Mouse (Mus musculus) thymus, postnatal 10 days (tissue): ENCODE measurements around the gene Ccdc180.

Experiments
- DNase-seq, 2 experiments: peaks; one replicate each; pipeline ENCODE4 v3.0.0; 2021; ENCODE audit warnings: low spot score in 2 of 2

Gene Ccdc180

DNA sequence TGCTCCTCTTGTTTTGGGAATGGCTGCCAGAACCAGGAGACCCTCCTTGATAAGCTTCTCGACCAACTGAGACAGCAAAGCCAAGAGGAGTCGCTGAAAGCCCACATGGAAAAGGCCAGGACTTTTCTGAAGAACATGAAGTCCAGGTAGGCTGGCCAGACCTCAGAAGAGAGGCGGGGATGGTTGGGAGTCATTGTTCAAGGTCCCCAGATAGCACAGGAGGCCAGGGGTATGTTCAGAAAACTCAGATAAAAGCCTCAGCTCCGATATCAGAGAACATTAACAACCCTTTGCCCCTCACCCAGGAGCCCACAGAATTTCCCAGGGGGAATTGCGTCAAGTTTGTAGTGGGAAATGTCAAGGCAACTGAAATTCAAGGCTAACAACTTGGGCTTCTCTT, 21.2 kb downstream of the Ccdc180 start:
- no peak for DNase-seq

DNA sequence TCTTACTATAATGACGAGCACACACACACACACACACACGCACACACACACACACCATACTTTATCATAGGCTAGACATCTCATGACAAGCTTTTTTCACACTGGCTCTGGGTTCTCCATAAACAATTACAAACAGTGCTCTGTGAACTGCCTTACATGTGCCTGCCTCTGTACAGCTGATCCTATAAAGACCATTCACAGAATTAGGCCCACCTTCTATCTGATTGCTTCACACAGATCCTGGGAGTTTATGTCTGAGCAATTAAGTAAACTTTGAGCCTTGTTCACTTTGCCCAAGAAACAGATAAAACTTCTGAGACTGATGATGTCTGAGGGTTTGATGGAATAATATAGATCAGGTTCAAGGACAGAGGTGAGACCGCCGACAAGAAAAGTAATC, 21.8 kb downstream of the Ccdc180 start:
- no peak for DNase-seq

DNA sequence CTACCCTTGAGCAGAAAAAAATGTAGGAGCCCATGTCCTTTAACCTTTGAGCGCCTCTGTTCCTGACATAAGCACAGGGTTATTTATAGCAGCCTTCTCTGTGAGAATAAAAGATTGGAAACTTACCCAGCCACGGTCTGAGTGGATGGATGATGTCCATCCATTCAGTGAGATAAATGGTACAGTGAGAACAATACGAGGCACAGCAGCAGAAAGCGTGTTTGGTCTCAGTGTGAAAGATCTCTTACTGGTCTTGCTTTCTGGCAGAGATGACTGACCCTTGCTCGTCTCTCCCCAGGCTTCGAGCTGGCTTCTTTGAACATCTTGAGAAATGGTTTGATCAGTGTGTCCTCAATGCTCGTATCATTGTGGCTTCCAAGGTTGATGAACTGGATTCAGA, 27.0 kb downstream of the Ccdc180 start:
- DNase-seq, result no peak

DNA sequence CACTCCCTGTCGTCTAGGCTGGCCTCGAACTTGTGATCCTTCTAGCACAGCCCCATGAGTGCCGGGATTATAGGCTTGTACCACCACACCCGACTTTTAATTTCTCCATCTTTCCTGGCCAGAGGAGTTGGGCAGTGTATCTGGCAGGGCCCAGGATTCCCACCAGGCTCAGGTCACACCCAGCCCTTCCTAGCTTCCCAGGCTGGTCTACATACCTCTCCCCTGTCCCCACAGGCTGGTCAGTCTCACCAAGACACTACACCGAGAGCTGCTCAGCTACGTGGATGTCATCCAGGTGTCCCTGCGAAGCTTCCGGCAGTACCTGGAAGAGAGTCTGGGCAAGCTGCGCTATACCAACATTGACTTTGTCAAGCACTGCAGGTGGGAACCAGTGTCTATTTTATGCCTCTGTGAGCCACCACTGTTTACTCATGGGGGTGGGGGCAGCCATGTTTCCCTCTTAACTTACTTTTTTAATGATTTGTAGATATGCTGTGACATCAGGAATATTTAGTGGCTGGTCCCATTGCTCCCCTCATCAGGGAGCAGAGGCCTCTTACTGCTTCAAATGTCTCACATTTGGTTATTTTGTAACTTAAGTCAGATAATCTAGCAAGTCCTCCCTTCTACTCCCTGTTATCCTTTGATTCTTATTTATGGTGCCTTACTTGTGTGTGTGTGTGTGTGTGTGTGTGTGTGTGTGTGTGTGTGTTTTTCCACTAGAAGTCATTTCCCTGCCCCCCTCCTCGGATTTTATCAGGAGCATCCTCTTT, 31.7 kb downstream of the Ccdc180 start:
- no peak for DNase-seq

DNA sequence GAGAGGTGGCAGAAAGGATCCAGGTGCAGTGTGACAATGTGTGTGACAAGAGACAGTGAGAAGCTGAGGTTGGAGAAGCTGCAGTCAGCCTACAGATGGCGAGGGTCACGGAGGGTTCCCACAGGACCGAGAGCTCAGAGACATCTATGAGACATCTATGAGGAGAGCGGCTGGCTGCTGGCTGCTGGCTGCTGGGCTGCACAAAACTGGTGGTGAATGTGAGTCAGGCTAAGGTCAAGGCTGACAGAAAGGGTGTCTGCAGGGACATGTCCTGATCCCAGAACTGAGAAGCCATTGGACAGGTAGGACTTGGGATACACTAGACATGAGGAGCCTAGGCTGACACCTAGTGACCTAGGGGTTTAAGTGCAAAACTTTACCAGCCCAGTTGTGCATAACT, 33.9 kb downstream of the Ccdc180 start:
- no peak for DNase-seq

DNA sequence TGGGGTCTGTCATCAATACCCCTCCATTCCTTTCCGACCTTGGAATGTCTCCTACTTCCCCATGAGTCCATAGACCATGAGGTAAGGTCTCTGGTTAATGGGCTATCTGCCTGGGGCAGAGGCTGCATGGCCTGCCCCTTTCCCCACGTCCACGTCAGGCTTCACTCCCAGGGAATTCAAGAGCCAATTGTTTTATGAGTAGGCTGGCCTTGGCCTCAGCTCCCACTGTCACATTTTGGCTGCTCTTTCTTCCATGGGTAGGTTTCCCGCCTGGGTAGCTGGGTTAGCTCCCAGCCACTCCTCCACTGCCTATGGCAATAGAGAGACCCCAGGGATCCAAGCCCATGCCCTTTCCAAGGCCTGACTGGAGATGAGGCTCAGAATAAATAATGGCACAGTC, 38.5 kb downstream of the Ccdc180 start:
- DNase-seq, result no peak

DNA sequence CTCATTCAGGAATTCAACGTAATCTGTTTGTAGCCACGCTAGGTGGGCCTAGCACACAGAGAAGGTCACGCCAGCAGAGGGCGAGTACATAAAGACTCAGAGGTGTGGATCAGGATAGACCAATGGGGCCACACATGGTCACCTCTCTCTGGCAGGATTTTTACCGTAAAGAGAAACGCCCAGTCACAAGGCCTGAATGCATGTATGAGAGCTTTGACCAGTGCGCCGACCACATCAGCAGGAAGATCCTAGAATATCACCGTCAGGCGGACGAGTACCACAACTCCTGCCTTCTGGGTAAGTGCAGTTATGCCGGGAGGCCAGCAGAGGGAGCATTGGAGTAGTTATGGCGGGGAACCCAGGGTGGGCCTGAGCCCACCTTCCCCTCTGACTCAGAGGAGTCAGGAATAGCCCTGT, 51.5 kb downstream of the Ccdc180 start:
- DNase-seq, result peak in 1 of 2 experiments; percentile 65

DNA sequence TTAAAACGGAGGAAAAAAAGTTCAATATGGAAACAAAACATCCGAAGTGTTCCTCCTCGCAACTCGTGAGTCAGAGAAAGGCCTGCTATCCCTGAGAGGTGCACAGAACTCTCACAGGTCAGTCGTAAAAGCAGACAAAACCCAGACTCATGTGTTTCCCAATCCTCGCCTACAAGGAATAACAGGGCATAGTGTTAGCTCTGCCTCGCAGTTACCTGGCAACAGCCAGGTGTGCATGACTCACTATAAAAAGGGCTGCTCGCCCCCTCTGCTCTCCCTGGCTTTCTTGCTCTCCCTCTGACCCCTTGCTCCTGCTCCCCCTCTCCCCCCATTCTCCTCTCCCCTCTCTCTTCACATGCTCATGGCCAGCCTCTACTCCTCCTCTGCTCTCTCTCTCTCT, 57.6 kb downstream of the Ccdc180 start:
- no peak for DNase-seq

DNA sequence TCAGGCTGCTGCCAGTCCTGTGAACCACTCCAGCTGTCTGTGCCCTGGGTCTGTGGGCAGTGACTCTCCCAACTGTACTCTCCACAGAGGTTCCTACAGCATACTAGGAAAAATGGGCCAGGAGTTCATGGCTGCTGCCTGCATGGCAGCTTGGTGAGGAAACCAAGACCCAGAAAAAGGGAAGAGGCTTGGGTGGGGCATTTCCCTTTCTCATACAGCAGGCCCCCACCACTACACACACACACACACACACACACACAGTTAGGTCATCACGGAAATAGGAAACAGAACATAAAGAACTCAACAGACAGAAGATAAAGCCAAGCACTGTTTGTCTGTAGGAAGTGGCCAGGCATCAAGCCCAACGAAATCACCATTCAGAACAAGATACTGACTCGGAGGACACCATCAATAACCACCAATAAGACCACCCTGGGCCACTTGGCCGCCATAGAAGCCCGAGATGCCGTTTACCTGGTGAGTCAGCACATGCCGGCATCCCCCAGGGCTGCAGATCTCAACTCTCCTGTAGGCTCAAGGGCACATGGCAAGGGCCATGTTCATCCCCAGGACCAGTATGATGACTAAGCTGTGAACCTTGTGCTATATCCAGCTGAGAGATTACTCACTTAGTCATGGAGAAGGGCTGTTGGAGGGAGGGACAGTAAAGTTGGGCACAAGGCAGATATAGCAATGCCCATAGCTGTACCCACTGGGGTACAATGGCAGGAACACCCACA, 59.2 kb downstream of the Ccdc180 start:
- no peak for DNase-seq

DNA sequence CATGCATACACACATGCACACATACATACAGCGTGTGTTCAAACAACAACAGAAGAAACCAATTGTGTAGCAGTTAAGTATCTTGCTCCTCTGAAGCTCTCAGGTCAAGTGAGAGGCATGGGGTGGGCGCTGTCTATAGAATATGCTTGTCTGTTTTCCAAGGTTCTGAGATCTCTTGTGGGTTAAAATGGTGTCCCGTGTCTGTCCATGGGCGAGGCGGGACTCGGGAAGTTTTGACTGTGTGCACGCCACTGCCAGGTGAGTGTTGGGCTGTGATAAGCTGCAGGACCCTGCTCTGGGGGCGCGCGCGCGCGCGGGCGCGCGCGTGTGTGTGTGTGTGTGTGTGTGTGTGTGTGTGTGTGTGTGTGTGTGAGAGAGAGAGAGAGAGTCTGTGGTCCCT, 61.7 kb downstream of the Ccdc180 start:
- no peak for DNase-seq

DNA sequence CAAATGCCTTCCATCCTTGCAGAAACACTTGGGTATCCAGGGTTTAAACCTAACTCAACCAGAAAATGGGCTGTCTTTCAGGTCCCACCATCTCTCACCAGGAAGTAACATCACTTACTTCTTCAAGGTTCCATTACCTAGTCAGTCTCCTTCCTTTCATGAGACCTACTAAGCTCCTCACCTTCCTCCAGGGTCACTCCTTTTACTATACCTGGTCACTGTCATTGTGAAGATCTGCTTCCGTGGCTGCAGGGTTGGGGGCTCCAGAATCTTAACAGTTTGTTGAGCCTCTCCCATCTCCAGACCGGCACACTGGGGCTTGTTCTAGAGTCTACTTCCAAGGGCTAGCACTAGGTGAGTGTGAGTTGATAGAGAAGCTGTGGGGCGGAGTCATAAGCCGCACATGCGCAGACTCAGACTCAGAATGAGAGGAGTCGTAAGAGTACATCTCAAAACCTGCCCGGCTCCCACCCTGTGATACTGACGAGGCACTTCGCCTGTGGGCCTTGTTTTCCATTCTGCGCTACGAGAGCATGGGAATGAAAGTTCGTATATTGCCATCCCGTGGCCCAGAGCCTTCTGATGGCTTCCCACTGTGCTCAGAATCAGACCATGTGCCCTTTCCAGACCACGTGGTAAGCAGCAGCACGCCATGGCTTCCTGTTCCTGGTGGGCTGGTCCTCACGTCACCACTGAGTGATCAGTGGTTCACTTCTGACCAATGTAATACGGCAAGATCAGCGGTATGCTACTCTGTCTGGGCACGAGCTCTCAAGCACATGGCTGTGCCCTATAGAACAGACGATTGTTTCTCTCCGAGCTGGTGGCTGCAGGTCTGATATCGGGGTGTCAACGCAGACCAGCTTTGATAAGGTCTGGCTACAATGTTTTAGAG, 63.2 kb downstream of the Ccdc180 start:
- no peak for DNase-seq

DNA sequence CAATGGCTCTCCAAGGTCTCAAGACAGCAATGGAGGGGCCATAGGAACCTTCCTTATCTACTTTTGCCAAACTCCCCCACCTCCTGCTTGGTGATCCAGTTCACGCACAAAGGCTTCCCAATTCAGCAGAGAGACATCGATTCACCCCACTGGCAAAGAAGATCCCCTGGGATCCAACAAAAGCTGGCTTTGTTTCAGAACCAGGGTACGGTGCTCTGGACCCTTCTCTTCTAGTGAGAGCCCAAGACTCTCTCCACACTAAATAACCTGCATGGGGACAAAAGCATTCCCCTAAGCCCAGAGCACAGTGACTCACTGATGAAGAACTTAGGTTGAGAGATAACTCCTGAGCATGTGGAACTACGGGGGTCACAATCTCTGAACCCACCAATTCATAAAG, 65.1 kb downstream of the Ccdc180 start:
- DNase-seq, result no peak

DNA sequence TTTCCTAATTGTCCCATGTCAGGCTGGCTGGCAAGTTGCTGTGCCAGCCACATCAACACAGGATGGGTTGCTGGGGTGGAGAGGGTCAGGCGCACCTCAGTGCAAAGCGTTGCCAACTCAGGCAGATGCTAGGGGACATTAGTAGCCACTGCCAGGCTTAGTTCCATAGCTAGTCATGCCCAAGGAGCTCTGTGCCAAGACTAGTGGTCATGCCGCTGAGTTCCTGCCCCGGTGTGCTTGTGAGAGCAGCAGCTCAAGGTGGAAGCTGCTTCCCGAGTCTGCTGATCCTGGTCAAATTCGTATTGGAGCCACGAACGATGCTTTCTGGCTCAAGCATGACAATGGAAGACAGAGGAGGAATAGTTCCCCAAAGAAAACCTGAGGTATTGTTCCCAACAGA, 66.0 kb downstream of the Ccdc180 start:
- DNase-seq, result no peak

DNA sequence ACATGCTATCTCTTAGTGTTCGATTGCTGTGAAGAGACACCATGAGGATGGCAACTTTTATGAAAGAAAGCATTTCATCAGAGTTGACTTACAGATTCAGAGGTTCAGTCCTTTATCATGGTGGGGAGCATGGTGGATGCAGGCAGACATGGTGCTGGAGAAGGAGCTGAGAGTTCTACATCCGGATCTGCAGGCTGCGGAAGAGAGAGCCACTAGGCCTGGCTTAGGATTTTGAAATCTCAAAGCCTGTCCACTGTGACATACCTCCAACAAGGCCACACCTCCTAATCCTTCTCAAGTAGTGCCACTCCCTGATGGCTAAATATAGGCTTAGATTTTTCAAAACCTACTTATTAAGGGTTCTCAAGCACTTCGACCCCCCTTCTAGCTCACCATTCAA, 66.6 kb downstream of the Ccdc180 start:
- no peak for DNase-seq

DNA sequence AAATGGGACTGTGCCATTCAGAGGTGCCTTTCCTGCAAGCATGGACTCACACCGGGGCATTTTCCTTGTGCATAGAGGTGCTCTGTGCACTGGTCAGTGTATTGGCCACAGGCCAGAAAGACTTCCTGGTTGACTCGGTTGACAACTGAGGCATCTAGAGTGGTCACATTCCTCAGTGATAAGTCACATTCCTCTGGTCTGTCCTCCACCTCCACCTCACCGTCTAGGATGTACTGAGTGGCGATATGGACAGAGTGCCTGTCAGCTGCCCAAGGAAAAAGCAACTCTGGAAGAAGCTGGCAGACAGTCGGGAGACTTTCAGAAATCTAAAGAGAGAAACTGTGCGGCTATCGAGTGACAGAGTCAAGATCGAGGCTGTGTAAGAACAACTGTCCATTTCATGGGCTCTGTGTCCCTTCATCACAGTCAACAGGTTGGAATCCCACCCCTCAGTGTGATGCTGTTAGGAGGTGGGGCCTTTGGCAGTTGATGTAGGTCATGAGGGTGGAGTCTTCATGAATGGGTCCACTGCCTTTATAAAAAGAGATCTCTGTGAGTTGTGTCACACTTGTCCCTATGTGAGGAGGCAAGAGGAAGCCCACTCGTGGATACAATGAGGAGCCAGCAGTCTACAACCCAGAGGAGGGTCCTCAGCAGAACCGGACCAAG, 74.8 kb downstream of the Ccdc180 start, which contains the start of gene Tdrd7:
Gene Tdrd7 (plus strand): TSS at position 564 of the 669 bp plus-strand sequence.
- DNase-seq, result no peak

DNA sequence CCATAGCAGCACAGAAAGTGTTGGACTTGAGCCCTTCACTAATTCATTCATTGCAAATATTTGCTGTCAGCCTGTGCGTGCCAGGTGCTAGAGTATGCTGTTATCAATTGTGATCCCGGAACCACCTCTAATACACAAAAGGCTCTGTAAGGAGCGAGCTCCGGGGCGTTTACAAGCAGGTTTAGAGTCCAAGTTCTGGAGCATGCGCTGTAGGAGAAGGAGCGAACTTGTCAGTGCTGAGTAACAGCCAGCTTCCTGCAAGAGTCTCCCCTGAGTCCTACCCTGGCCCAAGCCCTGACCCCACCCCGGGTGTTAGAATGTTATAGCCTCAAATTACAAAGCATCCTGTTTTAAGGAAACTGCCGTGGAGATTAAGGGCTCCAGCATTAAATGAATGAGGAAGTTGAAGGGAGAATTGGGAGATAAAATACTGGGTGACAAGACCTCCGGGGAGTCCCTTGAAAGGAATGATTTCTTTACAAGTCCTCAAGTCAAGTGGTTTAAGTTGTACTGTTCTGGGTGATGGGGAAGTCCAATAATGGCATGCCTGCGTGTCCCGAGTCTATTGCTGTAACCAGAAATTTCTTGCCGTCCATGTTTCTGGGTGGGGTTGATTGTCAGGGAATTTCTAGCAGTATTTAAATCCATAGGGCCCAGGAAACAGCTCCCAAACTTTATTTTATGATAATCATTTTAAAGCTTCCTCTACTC, 75.8 kb downstream of the Ccdc180 start:
- no peak for DNase-seq

DNA sequence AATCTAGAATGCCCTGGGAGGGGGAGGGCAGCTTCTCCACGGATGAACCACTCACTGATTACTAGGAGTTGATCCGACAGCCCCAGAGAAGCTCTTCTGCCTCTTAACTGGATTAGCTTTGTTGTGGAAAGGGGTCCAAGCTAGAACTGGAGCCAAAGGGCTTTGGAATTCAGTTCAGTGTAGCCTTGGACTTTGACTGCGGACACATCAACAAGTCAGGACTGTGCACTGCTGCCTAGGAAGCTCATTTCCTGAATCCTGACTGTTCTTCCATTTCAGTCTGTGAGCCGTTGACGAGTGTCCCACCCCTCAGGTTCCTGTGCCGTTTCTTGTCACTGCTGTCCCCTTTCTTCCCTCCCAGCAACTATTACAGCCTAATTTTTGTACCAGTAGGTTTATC, 76.6 kb downstream of the Ccdc180 start:
- no peak for DNase-seq

DNA sequence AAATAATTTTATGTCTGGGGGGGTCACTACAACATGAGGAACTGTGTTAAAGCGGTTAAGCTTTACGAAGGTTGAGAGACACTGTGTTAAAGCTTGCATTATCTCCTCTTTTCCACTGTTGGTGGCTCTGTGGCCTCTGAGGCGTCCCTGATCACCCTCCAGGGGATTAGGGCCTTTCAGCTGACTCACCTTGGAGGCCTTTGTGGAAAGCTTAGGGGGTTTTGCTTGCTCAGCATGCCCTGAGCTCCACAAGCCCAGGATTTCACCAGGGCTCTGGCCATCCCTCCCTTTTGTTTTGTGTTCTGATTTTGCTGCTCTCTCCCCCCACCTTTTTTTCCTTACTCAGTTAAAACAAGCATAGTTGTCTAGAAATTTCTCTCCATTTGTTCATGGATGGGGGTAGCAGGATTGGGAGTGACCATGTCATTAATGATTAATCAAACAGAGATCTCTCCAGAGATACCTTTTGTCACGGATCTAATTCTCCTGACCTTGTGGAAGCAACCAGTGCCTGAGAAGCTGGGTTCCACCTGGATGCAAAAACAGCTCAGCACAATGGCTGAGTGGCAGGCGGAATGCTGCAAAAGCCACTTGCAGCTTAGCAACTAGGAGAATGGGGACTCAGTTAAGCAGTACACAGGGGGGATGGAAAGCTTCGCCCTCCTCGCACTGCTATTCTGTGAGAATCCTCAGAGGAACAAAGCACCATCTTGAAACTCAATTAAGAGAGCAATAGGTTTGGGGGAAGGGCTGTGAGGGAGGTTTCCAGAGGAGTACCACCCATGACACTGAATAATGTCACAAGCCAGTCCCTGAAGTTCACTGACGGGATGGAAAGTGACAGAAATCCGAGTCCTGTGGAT, 77.6 kb downstream of the Ccdc180 start:
- no peak for DNase-seq

DNA sequence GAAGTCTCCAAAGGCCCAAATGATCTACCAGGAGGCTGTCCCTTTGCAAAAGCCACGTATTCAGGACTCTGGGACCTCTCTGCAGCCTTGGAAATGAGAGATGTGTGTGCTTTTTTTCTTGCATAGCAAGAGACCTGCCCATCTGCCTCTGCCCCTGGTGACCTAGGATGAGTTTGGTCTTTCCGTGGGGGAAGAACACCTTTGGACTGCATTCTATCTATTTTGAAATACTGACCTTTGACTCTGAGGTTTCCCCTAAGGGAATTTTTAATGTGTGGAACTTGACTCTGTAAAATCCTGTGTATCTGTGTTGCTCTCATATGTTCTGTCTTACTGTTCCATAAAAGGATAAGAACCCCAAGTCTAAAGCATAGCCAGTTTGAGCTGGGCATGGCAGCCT, 78.9 kb downstream of the Ccdc180 start:
- no peak for DNase-seq

DNA sequence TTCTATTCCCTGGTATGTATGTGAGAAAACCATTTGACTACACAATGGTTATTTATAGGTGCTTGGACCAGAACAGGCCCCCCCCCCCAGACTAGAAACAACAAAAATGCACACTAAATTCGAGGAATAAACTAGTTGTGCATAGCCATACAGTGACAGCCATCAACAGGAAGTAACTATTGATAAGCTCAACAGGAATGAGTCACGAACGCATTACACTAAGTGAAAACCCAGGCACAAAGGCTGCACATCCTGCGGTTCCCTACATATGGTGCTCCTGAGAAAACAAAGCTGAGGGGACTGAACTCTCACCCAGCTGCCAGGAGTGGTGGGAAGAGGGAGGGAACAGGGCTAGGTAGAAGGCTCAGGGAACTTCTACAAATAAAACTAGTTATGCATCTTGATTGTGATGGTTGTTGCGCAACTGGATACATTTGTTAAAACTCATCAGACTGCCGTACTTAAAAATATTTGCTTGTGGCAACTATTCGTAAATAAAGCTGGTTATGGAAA, 80.0 kb downstream of the Ccdc180 start:
- DNase-seq, result no peak
